Mouse (Mus musculus) central nervous system, embryonic 18 days (tissue): ENCODE data around the gene Hook1. TPM values are rescaled to one million over a fixed set of nuclear protein-coding genes. Genes with fewer than 3 reads are reported as not detected.

ENCODE experiments used
- polyA plus RNA-seq: library from polyadenylated mRNA; depleted of rRNA; stranded (reverse); fragments of >200 nt; gene quantifications from 2 replicates; pipeline ENCODE4 v1.2.3, GENCODE M21; 2012; rRNA removed

Gene Hook1
- 92.5 and 99.0 TPM in 2 replicates for polyA plus RNA-seq

DNA sequence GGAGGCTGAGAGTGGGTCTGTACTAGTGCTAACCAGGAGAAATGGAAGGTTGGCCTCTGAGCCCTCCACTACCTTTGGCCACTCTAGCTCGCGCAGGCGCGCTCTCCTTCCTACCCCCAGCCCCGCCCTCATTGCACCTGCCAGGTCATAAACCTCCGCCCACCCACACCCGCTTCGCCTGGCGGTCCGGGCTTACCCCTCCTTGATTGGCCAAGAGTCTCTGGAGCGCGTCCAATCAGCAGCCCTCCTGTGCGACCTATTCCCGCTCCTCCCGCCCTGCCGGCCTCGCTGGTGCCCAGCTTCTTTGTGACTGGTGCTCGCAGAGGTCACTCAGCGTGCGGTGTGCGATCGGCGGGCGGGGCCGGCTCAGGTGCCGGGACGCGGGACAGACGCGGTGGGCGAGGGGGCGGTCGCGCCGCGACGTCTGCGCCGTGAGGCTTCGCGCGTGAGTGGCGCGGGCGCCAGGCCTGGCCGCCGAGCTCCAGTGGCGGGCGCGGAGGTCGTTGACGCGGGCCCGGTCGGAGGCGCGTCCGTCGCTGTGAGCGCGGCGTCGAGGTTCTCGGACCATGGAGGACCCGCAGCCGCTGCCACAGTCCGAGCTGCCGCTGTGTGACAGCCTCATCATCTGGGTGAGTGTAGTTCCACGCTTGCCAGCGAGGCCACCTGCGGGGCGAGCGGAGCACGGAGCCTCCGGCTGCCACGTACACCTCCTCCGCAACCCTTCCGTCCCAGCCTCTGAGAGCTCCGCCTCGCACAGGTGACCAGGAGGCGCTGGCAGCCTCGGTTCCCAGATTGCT is at the start of gene Hook1:
Gene Hook1, plus strand, starts transcription at position 313 of the 797 bp plus-strand sequence.

Other genes starting within 250 kb of the Hook1 start
- gene Cyp2j13, start 110.3 kb downstream of the Hook1 start, polyA plus RNA-seq: 0.05 and 0.09 TPM in 2 replicates
- not detected in 2 replicates for gene Cyp2j12, start 173.9 kb downstream of the Hook1 start, polyA plus RNA-seq